ENCODE assay signal across 16 mouse cellular contexts in genomic region chr4:63097603-63098002, GRCm38 (mm10). TPM values are rescaled to one million over a fixed set of nuclear protein-coding genes. Genes with fewer than 3 reads are reported as not detected.
DNase-seq lines count a peak whose midpoint lies in the region; ATAC-seq lines count a peak whose summit lies in the region.
"Had no signal": no experiment of that assay in that cellular context is flagged by ENCODE, and none has a peak within 500 bp of the region (broad histone marks: within the 10 kb centered on the region; RNA-seq: fewer than 3 reads in every experiment).

No protein-coding gene starts in this region.

- peaks cover 21% of the 10 kb centered on the region for H3K4me1 ChIP-seq in megakaryocyte, embryonic 14.5 days
- H3K4me1 ChIP-seq: embryonic facial prominence, embryonic 15.5 days; hindbrain, embryonic 12.5 days; lung, embryonic 15.5 days had no signal

- H3K36me3 ChIP-seq in megakaryocyte, embryonic 14.5 days (replicated peaks; ENCODE audit: low read length) = no peaks in the 10 kb centered on the region

- no peak for ATAC-seq in megakaryocyte, adult 5-6 weeks (ENCODE audit: poor library complexity, severe bottlenecking)

- H3K9me3 ChIP-seq in megakaryocyte, embryonic 14.5 days = peaks cover 17% of the 10 kb centered on the region
- H3K9me3 ChIP-seq: embryonic facial prominence, embryonic 15.5 days; hindbrain, embryonic 12.5 days; lung, embryonic 15.5 days had no signal

- H3K4me3 ChIP-seq in megakaryocyte, embryonic 14.5 days (replicated peaks) = peak overlapping the region; percentile 15
- H3K4me3 ChIP-seq: embryonic facial prominence, embryonic 15.5 days; hindbrain, embryonic 12.5 days; lung, embryonic 15.5 days had no signal

- intact Hi-C loops in gastrocnemius, postnatal 14 days (cut with DNase I; ENCODE audit: low total_unique reads) = no loop called here
- intact Hi-C loops in gastrocnemius, postnatal 36 days (cut with DNase I) = no loop called here
- intact Hi-C loops in heart, postnatal 14 days (cut with DNase I) = no loop called here

- peaks cover 45% of the 10 kb centered on the region for H3K27me3 ChIP-seq in megakaryocyte, embryonic 14.5 days (replicated peaks)
- H3K27me3 ChIP-seq: embryonic facial prominence, embryonic 15.5 days; hindbrain, embryonic 12.5 days; lung, embryonic 15.5 days had no signal

- peak; percentile 56 for DNase-seq in gastrocnemius, postnatal 14 days
- no peak for DNase-seq in gastrocnemius, postnatal 36 days
- peak; percentile 56 to 75 for DNase-seq in heart, postnatal 14 days
- DNase-seq in ovary, postnatal 14 days (ENCODE audit: low spot score) = peak; percentile 48
- no peak for DNase-seq in thymus, postnatal 10 days (ENCODE audit: low spot score in 2 of 2)
- DNase-seq in B cell, adult 2 months = no peak
- DNase-seq: adrenal gland, postnatal 25 days; cerebellum, postnatal 10 days; thymus, adult 2 months had no signal

RNA-seq across cellular contexts. Expression of gene Ambp, which starts 57.0 kb away (rescaled TPM):
- not detected for total RNA-seq in gastrocnemius, postnatal 14 days (2021)
- total RNA-seq in gastrocnemius, postnatal 36 days (2021) = under 1 TPM in 1 of 2 experiments, not detected in 1; 0.41 TPM
- polyA plus RNA-seq in megakaryocyte, embryonic 14.5 days (2012; ENCODE audit: insufficient read depth, low replicate concordance) = not detected in 2 replicates
- not detected in 2 replicates for total RNA-seq in megakaryocyte, adult 5-6 weeks (2015)
- total RNA-seq in megakaryocyte, adult 5-6 weeks (2017) = not detected in 2 replicates
- total RNA-seq in heart, postnatal 14 days (2021) = not detected
- total RNA-seq: adrenal gland, postnatal 25 days; layer of hippocampus, adult 18-20 months; left cerebral cortex, postnatal 25 days had no signal
- polyA plus RNA-seq: hindbrain, embryonic 12.5 days had no signal

Comparison
In these comparisons a context has a peak if more than half of its experiments do, and no peak if none do; other contexts are left out.
1. DNase-seq: peak in gastrocnemius, postnatal 14 days (single experiment), heart, postnatal 14 days (2 of 2) and ovary, postnatal 14 days (single experiment); none in gastrocnemius, postnatal 36 days (0 of 2), thymus, postnatal 10 days (0 of 2) and B cell, adult 2 months (0 of 2).